Mouse (Mus musculus) retina, embryonic 14.5 days (tissue): ENCODE measurements around the gene 1700017B05Rik.
"Not testable (repeated sequence)": the region's sequence is repeated elsewhere in the genome, so short reads cannot be mapped to it uniquely, and the experiment has no call there.

Experiments
- DNase-seq: peaks from one replicate; pipeline ENCODE4 v3.0.0-alpha.2; 2015; ENCODE audit warnings: low spot score

1700017B05Rik gene

GRCm38 (mm10) chr9:57214500-57214899 lies 47.9 kb downstream of the 1700017B05Rik start:
- no peak for DNase-seq

DNA sequence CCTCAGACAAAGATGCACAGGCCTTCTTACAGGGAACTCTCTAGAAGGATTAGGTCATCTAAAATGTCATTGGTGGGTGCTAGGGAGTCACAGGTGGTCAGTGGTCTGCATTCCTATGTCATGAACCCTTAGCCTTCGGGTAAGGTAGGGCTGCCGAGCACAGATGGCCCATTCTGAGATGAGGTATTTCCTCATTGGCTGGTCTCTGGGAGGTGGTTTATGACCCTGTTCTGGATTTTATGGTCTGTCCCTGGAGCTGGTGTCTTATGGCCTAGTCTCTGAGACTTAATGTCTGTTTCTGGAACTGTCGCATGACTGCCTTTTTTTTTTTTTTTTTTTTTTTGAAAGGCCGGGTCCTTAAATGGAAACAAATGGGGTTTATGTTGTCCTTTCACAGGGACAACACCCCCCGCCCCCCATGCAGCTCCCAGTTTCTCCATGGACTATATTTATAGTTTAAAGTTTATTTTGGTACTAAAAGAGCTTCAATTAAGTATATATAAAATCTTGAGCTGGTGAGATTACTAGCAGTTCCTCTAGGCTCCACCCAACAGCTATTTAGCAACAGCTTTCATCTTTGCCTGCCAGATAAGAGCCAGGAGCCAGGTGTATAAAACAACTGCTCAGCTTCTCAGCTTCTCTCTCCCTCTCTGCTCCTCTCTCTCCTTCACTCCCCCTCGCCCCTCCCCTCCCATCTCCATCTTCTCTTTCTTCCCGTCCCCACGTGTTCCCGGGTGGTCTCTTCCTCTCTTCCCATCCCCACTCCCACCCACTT lies 49.8 kb downstream of the 1700017B05Rik start:
- no peak for DNase-seq

- DNase-seq, result peak; percentile 85
These were observed 53.1 kb downstream of the 1700017B05Rik start for GRCm38 (mm10) chr9:57209316-57209715.

DNA sequence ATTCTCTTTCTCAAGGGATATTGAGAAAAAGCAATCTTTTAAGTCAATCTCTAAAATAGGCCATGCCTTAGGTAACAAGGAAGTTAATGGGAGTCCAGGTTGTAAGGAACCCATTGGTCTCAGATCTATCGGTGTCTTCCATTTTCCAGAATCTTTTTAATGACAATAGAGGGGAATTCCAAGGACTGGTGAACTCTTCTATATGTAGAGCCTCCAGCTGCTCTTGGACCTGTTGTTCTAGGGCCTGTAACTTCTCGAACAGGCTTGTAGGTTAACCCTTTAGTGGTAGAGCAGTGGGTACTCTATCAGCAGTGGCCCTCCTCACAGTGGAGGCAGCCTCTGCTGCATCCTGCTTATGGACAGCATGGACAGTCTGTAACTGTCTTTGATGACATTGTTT lies 55.5 kb downstream of the 1700017B05Rik start:
- no peak for DNase-seq

DNA sequence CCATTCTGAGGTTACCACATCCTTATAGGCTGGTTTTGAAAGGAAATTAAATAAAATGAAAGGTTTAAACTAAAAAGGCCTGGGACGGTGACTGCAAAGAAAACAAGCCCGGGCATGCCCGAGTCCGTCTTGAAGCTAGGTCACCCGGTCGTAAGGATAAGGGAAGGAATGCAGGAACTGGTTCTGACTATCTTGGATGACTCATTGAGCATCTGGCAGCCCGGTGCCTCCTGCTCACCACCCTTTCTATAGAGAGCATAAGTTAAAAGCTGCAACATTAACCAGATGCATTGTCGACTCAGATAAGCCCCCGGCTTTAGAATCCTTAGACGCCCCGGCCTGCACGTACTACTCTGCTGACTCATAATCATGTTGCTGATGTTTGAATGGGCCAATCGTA lies 58.8 kb downstream of the 1700017B05Rik start:
- DNase-seq, result not testable (repeated sequence)
